18 mouse cellular contexts compared by ENCODE assay signal in the genomic region with DNA sequence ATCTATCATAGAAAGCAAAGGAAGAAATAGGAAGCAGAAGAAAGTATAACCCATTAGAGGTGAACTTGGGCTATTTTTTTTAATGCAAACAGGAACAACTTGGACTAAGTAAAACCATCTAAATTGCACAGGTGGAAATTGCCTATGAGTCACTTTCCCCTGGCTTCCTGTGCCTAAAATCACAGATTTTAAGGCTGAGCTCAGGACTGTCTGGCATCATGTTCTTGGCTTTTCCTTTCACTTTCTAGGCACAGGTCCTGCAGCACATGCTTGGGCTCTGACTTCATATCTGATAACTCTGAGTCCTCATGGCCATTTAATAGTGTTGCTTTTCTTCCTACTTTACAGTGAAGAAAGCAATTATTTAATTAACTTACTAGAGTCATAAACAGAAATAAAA.
"Had no signal": no experiment of that assay in that cellular context is flagged by ENCODE, and none has a peak within 500 bp of the region (broad histone marks: within the 10 kb centered on the region; RNA-seq: fewer than 3 reads in every experiment).

No protein-coding gene starts in this region.

- H3K4me3 ChIP-seq: layer of hippocampus, adult 2 months; left cerebral cortex, adult 2 months; limb, embryonic 12.5 days; liver, embryonic 15.5 days; midbrain, embryonic 10.5 days; neural tube, embryonic 13.5 days; stomach, embryonic 15.5 days had no signal

- H3K27ac ChIP-seq: layer of hippocampus, adult 2 months; left cerebral cortex, adult 2 months; limb, embryonic 12.5 days; liver, embryonic 15.5 days; midbrain, embryonic 10.5 days; neural tube, embryonic 13.5 days; stomach, embryonic 15.5 days had no signal

- H3K27me3 ChIP-seq: limb, embryonic 12.5 days; liver, embryonic 15.5 days; neural tube, embryonic 13.5 days; stomach, embryonic 15.5 days had no signal

- DNase-seq: kidney, postnatal 10 days; kidney, postnatal 4 days; lung, adult 2 months; lung, postnatal 36 days; retina, postnatal 1 day; right cerebral cortex, postnatal 4 days; spleen, adult 18-20 months; thymus, adult 2 months; thymus, postnatal 25 days had no signal

- H3K4me1 ChIP-seq: limb, embryonic 12.5 days; liver, embryonic 15.5 days; midbrain, embryonic 10.5 days; neural tube, embryonic 13.5 days; stomach, embryonic 15.5 days had no signal

- ATAC-seq: lung, postnatal 0 days; midbrain, embryonic 16.5 days had no signal
